Mouse (Mus musculus) limb, embryonic 14.5 days (tissue): ENCODE measurements at regions not wholly inside any gene's neighbourhood (a gene's known extent, or its start where the extent isn't known, plus 50 kb on each side); places are given as distances from the start of the nearest gene placed in this dataset.

Source experiments
- ATAC-seq: fragments of 200-750 bp; cut with Nextera tagmentation; 2 replicates; pipeline ENCODE4 v1.8.0; 2017; ENCODE audit warnings: low read depth, moderate number of reproducible peaks, moderate TSS enrichment; ENCODE audit not compliant: low FRiP score
- DNase-seq: peaks from one replicate; pipeline ENCODE4 v3.0.0-alpha.2; 2015; ENCODE audit warnings: low spot score
- H3K27ac ChIP-seq: fragments of 300-500 bp; sonication (generic); replicated peaks from 2 replicates; pipeline ENCODE4 v1.5.1; 2014; ENCODE audit warnings: low read depth, mild to moderate bottlenecking, low read length, moderate library complexity, mixed read lengths
- H3K27me3 ChIP-seq: fragments of 300-500 bp; sonication (generic); 2 replicates; pipeline ENCODE4 v1.6.1; 2014; ENCODE audit warnings: low read length, mixed read lengths; ENCODE audit not compliant: control insufficient read depth, insufficient read depth
- H3K36me3 ChIP-seq: fragments of 300-500 bp; sonication (generic); 2 replicates; pipeline ENCODE4 v1.6.1; 2014; ENCODE audit warnings: mild to moderate bottlenecking, low read length, moderate library complexity, mixed read lengths; ENCODE audit not compliant: control insufficient read depth, insufficient read depth
- H3K4me1 ChIP-seq: fragments of 300-500 bp; sonication (generic); 2 replicates; pipeline ENCODE4 v1.6.1; 2014; ENCODE audit warnings: antibody characterized with exemption, low read length, mixed read lengths; ENCODE audit not compliant: control insufficient read depth, insufficient read depth
- H3K4me2 ChIP-seq: fragments of 300-500 bp; sonication (generic); replicated peaks from 2 replicates; pipeline ENCODE4 v1.6.1; 2014; ENCODE audit warnings: low read depth, mild to moderate bottlenecking, low read length, moderate library complexity; ENCODE audit not compliant: severe bottlenecking
- H3K4me3 ChIP-seq: fragments of 300-500 bp; sonication (generic); replicated peaks from 2 replicates; pipeline ENCODE4 v1.5.1; 2014; ENCODE audit warnings: low read length
- H3K9ac ChIP-seq: fragments of 300-500 bp; sonication (generic); 2 replicates; pipeline ENCODE4 v1.6.1; 2014; ENCODE audit warnings: mild to moderate bottlenecking, low read depth, low read length, moderate library complexity; ENCODE audit not compliant: severe bottlenecking
- H3K9me3 ChIP-seq: fragments of 300-500 bp; sonication (generic); 2 replicates; pipeline ENCODE4 v1.6.1; 2016; ENCODE audit warnings: low read length; ENCODE audit not compliant: control insufficient read depth
- POLR2A ChIP-seq: fragments of 200-500 bp; IDR thresholded peaks from 2 replicates; pipeline ENCODE4 v1.8.0; 2012; ENCODE audit warnings: inconsistent platforms, mild to moderate bottlenecking, moderate library complexity, borderline replicate concordance; ENCODE audit not compliant: insufficient read depth, insufficient read length; ENCODE audit errors: extremely low read depth
- WGBS: fragments of 180-500 bp; shearing (Covaris S2); extraction: QIAGEN DNeasy Blood & Tissue Kit; methylation state at CpG from one replicate; pipeline ENCODE4 v1.1.7; 2014; 5-methylcytosine and 5-hydroxymethylcytosine counted together

- H3K9me3 ChIP-seq, result no peaks in the 10 kb centered on the region
- no peak overlapping the region for H3K4me2 ChIP-seq
- H3K27ac ChIP-seq, result no peak overlapping the region
- ATAC-seq, result no peak
- no peak overlapping the region for H3K4me3 ChIP-seq
- no peaks in the 10 kb centered on the region for H3K27me3 ChIP-seq
- TF ChIP-seq POLR2A, result no peak
- DNase-seq, result no peak
- H3K4me1 ChIP-seq, result no peaks in the 10 kb centered on the region
- H3K36me3 ChIP-seq, result no peaks in the 10 kb centered on the region
- no peak overlapping the region for H3K9ac ChIP-seq
Observed at GRCm38 (mm10) chr16:79394425-79394824, 303.5 kb upstream of the Tmprss15 start.

GRCm38 (mm10) chr16:79386421-79386820, 295.5 kb upstream of the Tmprss15 start:
- Histone ChIP-seq H3K27ac (no peak overlapping the region), H3K27me3 (no peaks in the 10 kb centered on the region), H3K36me3 (no peaks in the 10 kb centered on the region), H3K9ac (no peak overlapping the region), H3K9me3 (no peaks in the 10 kb centered on the region), H3K4me1 (no peaks in the 10 kb centered on the region), H3K4me2 (no peak overlapping the region), H3K4me3 (no peak overlapping the region)
- WGBS, result 65% methylated on average over 3 of the region's 3 CpGs
- no peak for TF ChIP-seq POLR2A
- DNase-seq (no peak), ATAC-seq (no peak)

GRCm38 (mm10) chr16:79350127-79350526, 259.2 kb upstream of the Tmprss15 start:
- ATAC-seq (no peak), DNase-seq (peak; percentile 4)
- no peaks in the 10 kb centered on the region; the same call in 1 of the 2 replicates for H3K9me3 ChIP-seq
- H3K27me3 ChIP-seq, result no peaks in the 10 kb centered on the region
- H3K4me3 ChIP-seq, result no peak overlapping the region
- TF ChIP-seq POLR2A, result no peak
- H3K4me2 ChIP-seq, result no peak overlapping the region
- H3K27ac ChIP-seq, result no peak overlapping the region
- no peak overlapping the region for H3K9ac ChIP-seq
- H3K4me1 ChIP-seq, result no peaks in the 10 kb centered on the region
- no peaks in the 10 kb centered on the region for H3K36me3 ChIP-seq

GRCm38 (mm10) chr16:79342453-79342852, 251.6 kb upstream of the Tmprss15 start:
- no peak for TF ChIP-seq POLR2A
- WGBS, result 15% methylated on average over 3 of the region's 3 CpGs
- Histone ChIP-seq H3K9ac (no peak overlapping the region), H3K4me2 (no peak overlapping the region), H3K27me3 (no peaks in the 10 kb centered on the region), H3K27ac (no peak overlapping the region), H3K36me3 (no peaks in the 10 kb centered on the region), H3K4me1 (no peaks in the 10 kb centered on the region), H3K9me3 (no peaks in the 10 kb centered on the region), H3K4me3 (no peak overlapping the region)
- peak; percentile 60 for DNase-seq
- peak; percentile 50 for ATAC-seq

- Histone ChIP-seq H3K9ac (no peak overlapping the region), H3K4me3 (no peak overlapping the region), H3K4me2 (no peak overlapping the region), H3K27me3 (no peaks in the 10 kb centered on the region), H3K27ac (no peak overlapping the region), H3K9me3 (no peaks in the 10 kb centered on the region), H3K36me3 (no peaks in the 10 kb centered on the region), H3K4me1 (no peaks in the 10 kb centered on the region)
- ATAC-seq (no peak), DNase-seq (no peak)
- 68% methylated on average over 2 of the region's 2 CpGs for WGBS
- TF ChIP-seq POLR2A, result no peak
Observed at GRCm38 (mm10) chr16:79336416-79336815, 245.5 kb upstream of the Tmprss15 start.

GRCm38 (mm10) chr16:79336016-79336415, 245.1 kb upstream of the Tmprss15 start:
- TF ChIP-seq POLR2A, result no peak
- DNase-seq, result no peak
- H3K9me3 ChIP-seq, result no peaks in the 10 kb centered on the region
- H3K4me3 ChIP-seq, result no peak overlapping the region
- no peaks in the 10 kb centered on the region for H3K36me3 ChIP-seq
- H3K9ac ChIP-seq, result no peak overlapping the region
- no peak for ATAC-seq
- no peak overlapping the region for H3K27ac ChIP-seq
- H3K27me3 ChIP-seq, result no peaks in the 10 kb centered on the region
- no peaks in the 10 kb centered on the region for H3K4me1 ChIP-seq
- no peak overlapping the region for H3K4me2 ChIP-seq
